Mouse (Mus musculus) liver, postnatal 0 days (tissue): Measurements from ENCODE around the gene B3gnt8. TPM values are rescaled to one million over a fixed set of nuclear protein-coding genes. Genes with fewer than 3 reads are reported as not detected.

Experiments used
- ATAC-seq: fragments of 200-750 bp; cut with Nextera tagmentation; 2 replicates; pipeline ENCODE4 v1.8.0; 2017; ENCODE audit warnings: mild to moderate bottlenecking, moderate library complexity
- DNase-seq: peaks from one replicate; pipeline ENCODE4 v3.0.0-alpha.2; 2016
- H3K27ac ChIP-seq: fragments of 300-500 bp; sonication (generic); 2 replicates; pipeline ENCODE4 v1.5.1; 2014; ENCODE audit warnings: antibody characterized with exemption, moderate library complexity, mild to moderate bottlenecking, low read depth
- H3K27me3 ChIP-seq: fragments of 300-500 bp; sonication (generic); 2 replicates; pipeline ENCODE4 v1.6.1; 2014; ENCODE audit warnings: low read length, control low read depth, mixed read lengths; ENCODE audit not compliant: insufficient read depth
- H3K36me3 ChIP-seq: fragments of 300-500 bp; sonication (generic); replicated peaks from 2 replicates; pipeline ENCODE4 v1.6.1; 2014; ENCODE audit warnings: mild to moderate bottlenecking, control low read depth, low read length, moderate library complexity, mixed read lengths; ENCODE audit not compliant: insufficient read depth
- H3K4me1 ChIP-seq: fragments of 300-500 bp; sonication (generic); 2 replicates; pipeline ENCODE4 v1.6.1; 2014; ENCODE audit warnings: antibody characterized with exemption, mild to moderate bottlenecking, control low read depth; ENCODE audit not compliant: insufficient read depth
- H3K4me2 ChIP-seq: fragments of 300-500 bp; sonication (generic); 2 replicates; pipeline ENCODE4 v1.6.1; 2014; ENCODE audit warnings: low read depth, mild to moderate bottlenecking, low read length, moderate library complexity, mixed read lengths
- H3K4me3 ChIP-seq: fragments of 300-500 bp; sonication (generic); 2 replicates; pipeline ENCODE4 v1.5.1; 2014; ENCODE audit warnings: low read depth, low read length
- H3K9ac ChIP-seq: fragments of 300-500 bp; sonication (generic); replicated peaks from 2 replicates; pipeline ENCODE4 v1.6.1; 2014; ENCODE audit warnings: mild to moderate bottlenecking, moderate library complexity
- H3K9me3 ChIP-seq: fragments of 300-500 bp; sonication (generic); 2 replicates; pipeline ENCODE4 v1.6.1; 2016; ENCODE audit warnings: mild to moderate bottlenecking, control low read depth, low read length, mixed read lengths
- CTCF ChIP-seq: sonication (generic); IDR thresholded peaks from 2 replicates; pipeline ENCODE4 v1.5.1; 2016; ENCODE audit warnings: antibody characterized with exemption, low read depth
- EP300 ChIP-seq: IDR thresholded peaks from 2 replicates; pipeline ENCODE4 v1.6.1; 2016; ENCODE audit warnings: antibody characterized with exemption, low read depth, mild to moderate bottlenecking
- WGBS: fragments of 180-500 bp; shearing (Covaris S2); extraction: QIAGEN DNeasy Blood & Tissue Kit; methylation state at CpG from one replicate; pipeline ENCODE4 v1.1.7; 2014; ENCODE audit not compliant: insufficient replicate concordance; 5-methylcytosine and 5-hydroxymethylcytosine counted together
- polyA plus RNA-seq: library from polyadenylated mRNA; unstranded; fragments of >200 nt; fragmentation: Nextera tagmentation; extraction: Ambion mirVana; gene quantifications from 2 replicates; pipeline ENCODE4 v1.2.1, GENCODE M21; 2015

B3gnt8 gene
- polyA plus RNA-seq, 1 experiment from 2014 or later = 3.7 TPM

GRCm38 (mm10) chr7:25669158-25669557, 42.7 kb downstream of the B3gnt8 start:
- Histone ChIP-seq H3K27me3 (no peaks in the 10 kb centered on the region; the same call in 1 of the 2 replicates), H3K27ac (no peak overlapping the region), H3K36me3 (peaks cover 35% of the 10 kb centered on the region), H3K9ac (no peak overlapping the region), H3K4me1 (no peaks in the 10 kb centered on the region), H3K4me3 (no peak overlapping the region), H3K9me3 (no peaks in the 10 kb centered on the region), H3K4me2 (no peak overlapping the region)
- 81% methylated on average over 10 of the region's 10 CpGs for WGBS
- DNase-seq (no peak), ATAC-seq (no peak)
- TF ChIP-seq CTCF (no peak), EP300 (no peak)

- Histone ChIP-seq H3K4me1 (peaks cover 1% of the 10 kb centered on the region; the same call in 1 of the 2 replicates), H3K36me3 (peaks cover 31% of the 10 kb centered on the region), H3K9ac (no peak overlapping the region), H3K9me3 (no peaks in the 10 kb centered on the region), H3K4me3 (no peak overlapping the region), H3K27ac (no peak overlapping the region), H3K4me2 (no peak overlapping the region), H3K27me3 (no peaks in the 10 kb centered on the region; the same call in 1 of the 2 replicates)
- DNase-seq = no peak
- TF ChIP-seq EP300 = no peak
- no peak for TF ChIP-seq CTCF
- ATAC-seq = no peak
- WGBS = 82% methylated on average over 9 of the region's 9 CpGs
Observed at GRCm38 (mm10) chr7:25669631-25670030, 43.2 kb downstream of the B3gnt8 start.

DNA sequence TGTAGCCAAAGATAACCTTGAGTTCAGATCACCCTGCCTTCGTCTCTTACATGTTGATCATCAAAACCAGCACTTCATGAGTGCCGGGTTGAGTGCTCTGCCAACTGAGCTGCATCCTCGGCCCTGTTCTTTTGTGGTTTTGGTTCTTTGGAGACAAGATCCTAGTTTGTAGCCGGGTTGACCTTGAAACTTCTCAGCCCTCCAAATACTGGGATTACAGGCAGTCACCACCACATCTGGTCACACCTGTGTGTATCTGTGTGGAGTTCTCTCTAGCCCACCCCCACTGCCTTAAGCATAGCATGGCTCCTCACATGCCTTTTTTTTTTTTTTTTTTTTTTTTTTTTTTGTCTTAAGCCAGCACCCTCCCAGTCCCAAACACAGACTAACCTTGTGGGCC, 43.6 kb downstream of the B3gnt8 start:
- ATAC-seq = no peak
- TF ChIP-seq EP300 (no peak), CTCF (no peak)
- WGBS = 81% methylated on average over 4 of the region's 4 CpGs

GRCm38 (mm10) chr7:25671686-25672085, 45.2 kb downstream of the B3gnt8 start:
- Histone ChIP-seq H3K4me1 (peaks cover 7% of the 10 kb centered on the region; the same call in 1 of the 2 replicates), H3K36me3 (peaks cover 16% of the 10 kb centered on the region), H3K4me2 (no peak overlapping the region), H3K4me3 (no peak overlapping the region), H3K9me3 (no peaks in the 10 kb centered on the region), H3K9ac (no peak overlapping the region), H3K27me3 (peaks cover 9% of the 10 kb centered on the region), H3K27ac (no peak overlapping the region)
- TF ChIP-seq CTCF (no peak), EP300 (no peak)
- ATAC-seq (no peak), DNase-seq (no peak)
- whole genome bisulfite sequencing = 74% methylated on average over 2 of the region's 2 CpGs

More for the DNA sequence above, 43.6 kb downstream of the B3gnt8 start:
- peaks cover 27% of the 10 kb centered on the region for H3K36me3 ChIP-seq
- H3K4me1 ChIP-seq = peaks cover 6% of the 10 kb centered on the region; the same call in 1 of the 2 replicates
- H3K4me3 ChIP-seq = no peak overlapping the region
- peaks cover 3% of the 10 kb centered on the region; the same call in 1 of the 2 replicates for H3K27me3 ChIP-seq
- H3K27ac ChIP-seq = no peak overlapping the region
- H3K4me2 ChIP-seq = no peak overlapping the region
- no peaks in the 10 kb centered on the region for H3K9me3 ChIP-seq
- H3K9ac ChIP-seq = no peak overlapping the region
- DNase-seq = no peak

- peaks cover 9% of the 10 kb centered on the region for H3K27me3 ChIP-seq
- H3K9me3 ChIP-seq = no peaks in the 10 kb centered on the region
- H3K27ac ChIP-seq = no peak overlapping the region
- peaks cover 7% of the 10 kb centered on the region; the same call in 1 of the 2 replicates for H3K4me1 ChIP-seq
- no peak for DNase-seq
- no peak overlapping the region for H3K4me3 ChIP-seq
- peaks cover 11% of the 10 kb centered on the region for H3K36me3 ChIP-seq
- TF ChIP-seq CTCF (peak; percentile 51), EP300 (no peak)
- 52% methylated on average over 4 of the region's 4 CpGs for WGBS
- no peak overlapping the region for H3K4me2 ChIP-seq
- ATAC-seq = no peak
- no peak overlapping the region for H3K9ac ChIP-seq
Observed at GRCm38 (mm10) chr7:25672442-25672841, 46.0 kb downstream of the B3gnt8 start.

DNA sequence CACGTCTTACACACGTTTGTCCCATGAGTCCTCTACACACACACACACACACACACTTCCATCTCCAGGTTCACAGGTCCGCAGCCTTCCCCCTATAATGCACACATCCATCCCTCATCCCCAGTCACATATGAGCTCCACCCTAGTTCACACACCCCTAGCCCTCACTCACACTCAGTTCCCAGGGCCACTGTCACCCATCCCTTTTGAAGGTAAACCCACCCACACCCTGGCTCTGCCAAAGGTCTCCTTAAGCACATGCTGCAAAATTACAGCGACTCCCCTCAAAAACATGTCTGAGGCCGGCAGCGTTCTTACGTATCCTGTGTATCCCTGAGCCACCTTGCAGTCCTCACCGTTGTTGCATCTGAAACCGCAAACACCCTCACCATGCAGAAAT, 47.8 kb downstream of the B3gnt8 start:
- Histone ChIP-seq H3K36me3 (no peaks in the 10 kb centered on the region; the same call in 1 of the 2 replicates), H3K9ac (no peak overlapping the region), H3K27ac (no peak overlapping the region), H3K27me3 (peaks cover 9% of the 10 kb centered on the region), H3K4me1 (peaks cover 11% of the 10 kb centered on the region), H3K4me3 (no peak overlapping the region), H3K4me2 (peak overlapping the region; percentile 72), H3K9me3 (no peaks in the 10 kb centered on the region)
- TF ChIP-seq CTCF (no peak), EP300 (no peak)
- no peak for ATAC-seq
- no peak for DNase-seq
- 15% methylated on average over 9 of the region's 9 CpGs for WGBS
